Mouse (Mus musculus) midbrain, embryonic 11.5 days (tissue): Measurements from ENCODE around the gene Madcam1. TPM values are rescaled to one million over a fixed set of nuclear protein-coding genes. Genes with fewer than 3 reads are reported as not detected.

ENCODE experiments used
- ATAC-seq: fragments of 200-750 bp; cut with Nextera tagmentation; 2 replicates; pipeline ENCODE4 v1.8.0; 2017; ENCODE audit warnings: moderate TSS enrichment, moderate library complexity; ENCODE audit not compliant: low FRiP score
- DNase-seq: peaks from one replicate; pipeline ENCODE4 v3.0.0; 2015; ENCODE audit warnings: low spot score; ENCODE audit errors: missing footprints
- H3K27ac ChIP-seq: fragments of 300-500 bp; sonication (generic); 2 replicates; pipeline ENCODE4 v1.5.1; 2014; ENCODE audit warnings: low read depth, low read length
- H3K27me3 ChIP-seq: fragments of 300-500 bp; sonication (generic); 2 replicates; pipeline ENCODE4 v1.6.1; 2014; ENCODE audit warnings: mild to moderate bottlenecking, low read length, moderate library complexity, mixed read lengths; ENCODE audit not compliant: control insufficient read depth, insufficient read depth
- H3K36me3 ChIP-seq: fragments of 300-500 bp; sonication (generic); 2 replicates; pipeline ENCODE4 v1.6.1; 2014; ENCODE audit warnings: mild to moderate bottlenecking, low read length, moderate library complexity, mixed read lengths; ENCODE audit not compliant: control insufficient read depth, insufficient read depth
- H3K4me1 ChIP-seq: fragments of 300-500 bp; sonication (generic); 2 replicates; pipeline ENCODE4 v1.6.1; 2014; ENCODE audit warnings: low read length; ENCODE audit not compliant: control insufficient read depth, insufficient read depth
- H3K4me2 ChIP-seq: fragments of 300-500 bp; sonication (generic); 2 replicates; pipeline ENCODE4 v1.6.1; 2014; ENCODE audit warnings: mild to moderate bottlenecking, moderate library complexity
- H3K4me3 ChIP-seq: fragments of 300-500 bp; sonication (generic); 2 replicates; pipeline ENCODE4 v1.5.1; 2014; ENCODE audit warnings: low read depth, low read length
- H3K9ac ChIP-seq: fragments of 300-500 bp; sonication (generic); 2 replicates; pipeline ENCODE4 v1.6.1; 2014; ENCODE audit warnings: low read length
- H3K9me3 ChIP-seq: fragments of 300-500 bp; sonication (generic); 2 replicates; pipeline ENCODE4 v1.6.1; 2016; ENCODE audit warnings: low read length; ENCODE audit not compliant: control insufficient read depth
- WGBS: fragments of 180-500 bp; shearing (Covaris S2); extraction: QIAGEN DNeasy Blood & Tissue Kit; methylation state at CpG from one replicate; pipeline ENCODE4 v1.1.7; 2014; 5-methylcytosine and 5-hydroxymethylcytosine counted together
- polyA plus RNA-seq: library from polyadenylated mRNA; unstranded; fragments of >200 nt; fragmentation: Nextera tagmentation; extraction: Ambion mirVana; gene quantifications from 2 replicates; pipeline ENCODE4 v1.2.1, GENCODE M21; 2014

Gene Madcam1
- polyA plus RNA-seq, 1 experiment from 2014 or later = 1.2 TPM

GRCm38 (mm10) chr10:79683726-79684640 is 19.6 kb downstream of the Madcam1 start:
- H3K4me3 ChIP-seq = peak overlapping the region; percentile 83
- no peaks in the 10 kb centered on the region for H3K9me3 ChIP-seq
- H3K9ac ChIP-seq = peak overlapping the region; percentile 78; the same call in 1 of the 2 replicates
- ATAC-seq (no peak), DNase-seq (no peak)
- peaks cover 17% of the 10 kb centered on the region for H3K4me1 ChIP-seq
- peaks cover 30% of the 10 kb centered on the region for H3K36me3 ChIP-seq
- no peak overlapping the region for H3K27ac ChIP-seq
- H3K4me2 ChIP-seq = peak overlapping the region; percentile 53
- 90% methylated on average over 6 of the region's 6 CpGs for WGBS
- H3K27me3 ChIP-seq = no peaks in the 10 kb centered on the region

DNA sequence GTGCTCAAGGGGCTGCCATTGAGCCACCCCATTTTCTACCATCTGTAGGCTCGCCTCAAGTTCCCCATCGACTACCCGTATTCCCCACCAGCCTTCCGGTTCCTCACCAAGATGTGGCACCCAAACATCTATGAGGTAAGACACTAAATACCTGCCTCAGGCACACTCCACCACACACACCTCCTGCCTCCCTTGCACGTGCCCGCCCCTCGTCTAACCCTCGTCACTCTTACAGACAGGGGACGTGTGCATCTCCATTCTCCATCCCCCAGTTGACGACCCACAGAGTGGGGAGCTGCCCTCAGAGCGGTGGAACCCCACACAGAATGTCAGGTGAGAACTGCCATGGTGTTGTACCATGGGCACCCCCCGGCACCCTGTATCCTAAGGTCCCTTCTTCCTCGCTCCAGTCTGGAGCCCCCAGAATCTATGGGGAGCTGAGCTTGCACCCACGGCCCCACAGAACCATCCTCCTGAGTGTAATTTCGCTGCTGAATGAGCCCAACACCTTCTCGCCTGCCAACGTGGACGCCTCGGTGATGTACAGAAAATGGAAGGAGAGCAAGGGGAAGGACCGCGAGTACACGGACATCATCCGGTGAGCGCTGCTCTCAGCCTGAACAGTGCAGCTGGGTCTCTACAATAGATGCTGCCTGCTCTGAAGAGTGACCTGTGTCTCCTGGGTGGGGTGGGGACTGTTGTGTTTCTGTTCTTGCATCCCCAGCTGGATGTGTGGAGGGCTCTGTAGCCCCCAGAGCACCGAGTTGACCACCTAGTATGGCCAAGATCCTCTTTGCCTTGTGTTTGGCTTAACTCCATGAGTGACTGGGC is 20.6 kb downstream of the Madcam1 start:
- Histone ChIP-seq H3K9ac (no peak overlapping the region), H3K36me3 (peaks cover 31% of the 10 kb centered on the region), H3K9me3 (no peaks in the 10 kb centered on the region), H3K27ac (no peak overlapping the region), H3K4me3 (no peak overlapping the region), H3K4me2 (no peak overlapping the region), H3K27me3 (no peaks in the 10 kb centered on the region), H3K4me1 (peaks cover 17% of the 10 kb centered on the region)
- 96% methylated on average over 25 of the region's 25 CpGs for WGBS
- no peak for ATAC-seq
- no peak for DNase-seq

GRCm38 (mm10) chr10:79686219-79686618 is 21.9 kb downstream of the Madcam1 start:
- Histone ChIP-seq H3K4me3 (no peak overlapping the region), H3K9me3 (no peaks in the 10 kb centered on the region), H3K4me2 (no peak overlapping the region), H3K36me3 (peaks cover 31% of the 10 kb centered on the region), H3K9ac (no peak overlapping the region), H3K27me3 (no peaks in the 10 kb centered on the region), H3K27ac (no peak overlapping the region), H3K4me1 (peaks cover 13% of the 10 kb centered on the region)
- no peak for DNase-seq
- 87% methylated on average over 2 of the region's 2 CpGs for WGBS
- ATAC-seq = no peak

- ATAC-seq (no peak), DNase-seq (no peak)
- Histone ChIP-seq H3K36me3 (peaks cover 31% of the 10 kb centered on the region), H3K9me3 (no peaks in the 10 kb centered on the region), H3K4me1 (peaks cover 13% of the 10 kb centered on the region), H3K27me3 (no peaks in the 10 kb centered on the region), H3K4me2 (no peak overlapping the region), H3K27ac (no peak overlapping the region), H3K9ac (no peak overlapping the region), H3K4me3 (no peak overlapping the region)
- 100% methylated on average over 1 of the region's 1 CpGs for WGBS
Observed at GRCm38 (mm10) chr10:79686691-79687090, 22.3 kb downstream of the Madcam1 start.

- H3K36me3 ChIP-seq = peaks cover 31% of the 10 kb centered on the region
- H3K27ac ChIP-seq = no peak overlapping the region
- peaks cover 13% of the 10 kb centered on the region for H3K4me1 ChIP-seq
- no peak for ATAC-seq
- H3K27me3 ChIP-seq = no peaks in the 10 kb centered on the region
- no peaks in the 10 kb centered on the region; the same call in 1 of the 2 replicates for H3K9me3 ChIP-seq
- H3K9ac ChIP-seq = no peak overlapping the region
- no peak overlapping the region for H3K4me3 ChIP-seq
- DNase-seq = no peak
- 98% methylated on average over 6 of the region's 6 CpGs for WGBS
- H3K4me2 ChIP-seq = no peak overlapping the region
Observed at GRCm38 (mm10) chr10:79687513-79687912, 23.2 kb downstream of the Madcam1 start.

GRCm38 (mm10) chr10:79688720-79689119 is 24.4 kb downstream of the Madcam1 start, which contains the start of gene Gzmm:
Gene Gzmm, plus strand, starts transcription at chr10:79689020.
- Histone ChIP-seq H3K36me3 (peaks cover 31% of the 10 kb centered on the region), H3K9me3 (no peaks in the 10 kb centered on the region; the same call in 1 of the 2 replicates), H3K4me1 (peaks cover 4% of the 10 kb centered on the region), H3K4me2 (no peak within 1 kb of the TSS), H3K27ac (no peak within 1 kb of the TSS), H3K4me3 (no peak within 1 kb of the TSS), H3K9ac (no peak within 1 kb of the TSS), H3K27me3 (no peaks in the 10 kb centered on the region)
- DNase-seq (no peak), ATAC-seq (no peak)
- WGBS = 84% methylated on average over 4 of the region's 4 CpGs

GRCm38 (mm10) chr10:79689178-79689577 is 24.8 kb downstream of the Madcam1 start:
- Histone ChIP-seq H3K27me3 (no peaks in the 10 kb centered on the region), H3K27ac (no peak overlapping the region), H3K9ac (no peak overlapping the region), H3K36me3 (peaks cover 31% of the 10 kb centered on the region), H3K4me3 (no peak overlapping the region), H3K9me3 (no peaks in the 10 kb centered on the region; the same call in 1 of the 2 replicates), H3K4me2 (no peak overlapping the region), H3K4me1 (no peaks in the 10 kb centered on the region)
- DNase-seq (no peak), ATAC-seq (no peak)
- 92% methylated on average over 3 of the region's 3 CpGs for WGBS

GRCm38 (mm10) chr10:79691986-79692548 is 27.7 kb downstream of the Madcam1 start:
- no peak overlapping the region for H3K4me2 ChIP-seq
- no peak overlapping the region for H3K9ac ChIP-seq
- no peak for DNase-seq
- no peak overlapping the region for H3K27ac ChIP-seq
- H3K4me3 ChIP-seq = no peak overlapping the region
- no peaks in the 10 kb centered on the region for H3K4me1 ChIP-seq
- H3K36me3 ChIP-seq = peaks cover 13% of the 10 kb centered on the region
- WGBS = 89% methylated on average over 2 of the region's 2 CpGs
- ATAC-seq = no peak
- no peaks in the 10 kb centered on the region for H3K27me3 ChIP-seq
- H3K9me3 ChIP-seq = no peaks in the 10 kb centered on the region; the same call in 1 of the 2 replicates
